Mouse (Mus musculus): ENCODE measurements around the gene Gm20661.

Gene Gm20661

GRCm38 (mm10) chr9:107967437-107967836 is 15.4 kb upstream of the Gm20661 start:
- no peak for DNase-seq (ENCODE audit: low spot score in 2 of 2)

- no peak for DNase-seq (ENCODE audit: low spot score in 2 of 2)
Measured at GRCm38 (mm10) chr9:107968531-107968930, 14.3 kb upstream of the Gm20661 start.

GRCm38 (mm10) chr9:107970311-107970710 is 12.5 kb upstream of the Gm20661 start:
- DNase-seq (ENCODE audit: low spot score in 2 of 2) = no peak

GRCm38 (mm10) chr9:107971690-107972541 is 10.9 kb upstream of the Gm20661 start:
- peak in 1 of 2 experiments; percentile 34 for DNase-seq (ENCODE audit: low spot score in 2 of 2)

- DNase-seq (ENCODE audit: low spot score in 2 of 2) = no peak
Measured at GRCm38 (mm10) chr9:107974491-107975171, 8.2 kb upstream of the Gm20661 start.

- peak in 1 of 2 experiments; percentile 35 for DNase-seq (ENCODE audit: low spot score in 2 of 2)
Measured at GRCm38 (mm10) chr9:107975399-107976386, 7.2 kb upstream of the Gm20661 start, which contains the start of gene Uba7. TSS of gene Uba7 (plus strand) at chr9:107975505.

GRCm38 (mm10) chr9:107978815-107979214 is 4.0 kb upstream of the Gm20661 start:
- DNase-seq (ENCODE audit: low spot score in 2 of 2) = no peak

GRCm38 (mm10) chr9:107981684-107982605 is 913 bp upstream of the Gm20661 start:
- DNase-seq (ENCODE audit: low spot score in 2 of 2) = no peak

- peak; percentile 27 to 40 for DNase-seq (ENCODE audit: low spot score in 2 of 2)
Measured at GRCm38 (mm10) chr9:107983421-107983890, 598 bp downstream of the Gm20661 start.

GRCm38 (mm10) chr9:107984052-107984753 is 1.3 kb downstream of the Gm20661 start:
- no peak for DNase-seq (ENCODE audit: low spot score in 2 of 2)

GRCm38 (mm10) chr9:107984754-107985055 is 1.8 kb downstream of the Gm20661 start:
- DNase-seq (ENCODE audit: low spot score in 2 of 2) = no peak

GRCm38 (mm10) chr9:107985131-107986119 is 2.6 kb downstream of the Gm20661 start, which contains the start of gene Inka1:
TSS of gene Inka1 (minus strand) at chr9:107985879.
- DNase-seq (ENCODE audit: low spot score in 2 of 2) = peak; percentile 88 to 91

- peak; percentile 64 to 73 for DNase-seq (ENCODE audit: low spot score in 2 of 2)
Measured at GRCm38 (mm10) chr9:107986376-107986775, 3.5 kb downstream of the Gm20661 start.

- DNase-seq (ENCODE audit: low spot score in 2 of 2) = no peak
Measured at GRCm38 (mm10) chr9:107987950-107988349, 5.1 kb downstream of the Gm20661 start.

GRCm38 (mm10) chr9:107992197-107992596 is 9.3 kb downstream of the Gm20661 start, which contains the start of gene Cdhr4:
TSS of gene Cdhr4 (plus strand) at chr9:107992497.
- no peak for DNase-seq (ENCODE audit: low spot score in 2 of 2)

- DNase-seq (ENCODE audit: low spot score in 2 of 2) = no peak
Measured at GRCm38 (mm10) chr9:107993013-107993412, 10.2 kb downstream of the Gm20661 start.

- DNase-seq (ENCODE audit: low spot score in 2 of 2) = no peak
Measured at GRCm38 (mm10) chr9:107994464-107994863, 11.6 kb downstream of the Gm20661 start.

GRCm38 (mm10) chr9:107995513-107995912 is 12.7 kb downstream of the Gm20661 start:
- no peak for DNase-seq (ENCODE audit: low spot score in 2 of 2)

All from spleen, postnatal 14 days (tissue).